Mouse (Mus musculus): Measurements from ENCODE around the gene Phf21b. TPM values are rescaled to one million over a fixed set of nuclear protein-coding genes. Genes with fewer than 3 reads are reported as not detected.
A peak's percentile ranks its signal among the peaks of the same experiment; 100 is the strongest.
"Not testable (repeated sequence)": the region's sequence is repeated elsewhere in the genome, so short reads cannot be mapped to it uniquely, and the experiment has no call there.

Phf21b gene
- polyA plus RNA-seq, 1 experiment from 2014 or later = 0.48 TPM

GRCm38 (mm10) chr15:84768531-84768930 is 87.3 kb downstream of the Phf21b start:
- H3K9ac ChIP-seq; H3K4me1 ChIP-seq; H3K27me3 ChIP-seq; H3K4me2 ChIP-seq (replicated peaks); H3K27ac ChIP-seq; H3K36me3 ChIP-seq; H3K9me3 ChIP-seq; H3K4me3 ChIP-seq; ATAC-seq (ENCODE audit: low FRiP score, low read depth): not testable (repeated sequence)
- WGBS = 85% methylated on average over 4 of the region's 4 CpGs

GRCm38 (mm10) chr15:84766621-84767020 is 89.2 kb downstream of the Phf21b start:
- Histone ChIP-seq H3K36me3 (no peaks in the 10 kb centered on the region), H3K9ac (no peak overlapping the region), H3K4me2 (replicated peaks) (no peak overlapping the region), H3K27ac (no peak overlapping the region), H3K4me1 (no peaks in the 10 kb centered on the region), H3K27me3 (no peaks in the 10 kb centered on the region), H3K4me3 (no peak overlapping the region), H3K9me3 (no peaks in the 10 kb centered on the region)
- 38% methylated on average over 10 of the region's 10 CpGs for WGBS
- ATAC-seq (ENCODE audit: low FRiP score, low read depth) = no peak

- H3K36me3 ChIP-seq = no peaks in the 10 kb centered on the region
- WGBS = 42% methylated on average over 7 of the region's 7 CpGs
Observed at GRCm38 (mm10) chr15:84763423-84763812, 92.4 kb downstream of the Phf21b start.

GRCm38 (mm10) chr15:84762712-84763422 is 93.0 kb downstream of the Phf21b start:
- Histone ChIP-seq H3K27me3 (peaks cover 3% of the 10 kb centered on the region), H3K9me3 (no peaks in the 10 kb centered on the region), H3K4me3 (no peak overlapping the region), H3K36me3 (no peaks in the 10 kb centered on the region), H3K4me1 (no peaks in the 10 kb centered on the region), H3K4me2 (replicated peaks) (no peak overlapping the region), H3K27ac (no peak overlapping the region), H3K9ac (no peak overlapping the region)
- WGBS = 73% methylated on average over 8 of the region's 8 CpGs
- no peak for ATAC-seq (ENCODE audit: low FRiP score, low read depth)

More at GRCm38 (mm10) chr15:84763423-84763812, 92.4 kb downstream of the Phf21b start:
- Histone ChIP-seq H3K4me3 (no peak overlapping the region), H3K9me3 (no peaks in the 10 kb centered on the region), H3K9ac (no peak overlapping the region), H3K27ac (no peak overlapping the region), H3K27me3 (no peaks in the 10 kb centered on the region), H3K4me2 (replicated peaks) (no peak overlapping the region), H3K4me1 (no peaks in the 10 kb centered on the region)
- ATAC-seq (ENCODE audit: low FRiP score, low read depth) = no peak

GRCm38 (mm10) chr15:84758493-84758892 is 97.4 kb downstream of the Phf21b start:
- Histone ChIP-seq H3K36me3 (no peaks in the 10 kb centered on the region), H3K4me1 (peaks cover 19% of the 10 kb centered on the region), H3K9me3 (no peaks in the 10 kb centered on the region), H3K4me2 (replicated peaks) (no peak overlapping the region), H3K27me3 (peaks cover 26% of the 10 kb centered on the region), H3K9ac (no peak overlapping the region), H3K4me3 (no peak overlapping the region), H3K27ac (no peak overlapping the region)
- 35% methylated on average over 4 of the region's 4 CpGs for WGBS
- ATAC-seq (ENCODE audit: low FRiP score, low read depth) = no peak

- no peak; the same call in 1 of the 2 replicates for ATAC-seq (ENCODE audit: low FRiP score, low read depth)
- WGBS = under 1% methylated on average over 22 of the region's 22 CpGs
- H3K4me1 ChIP-seq = peaks cover 19% of the 10 kb centered on the region
- H3K4me2 ChIP-seq (replicated peaks) = peak overlapping the region; percentile 63
- H3K9ac ChIP-seq = peak overlapping the region; percentile 50
- peak overlapping the region; percentile 36 for H3K4me3 ChIP-seq
- H3K36me3 ChIP-seq = no peaks in the 10 kb centered on the region
- H3K27me3 ChIP-seq = peaks cover 26% of the 10 kb centered on the region
- no peaks in the 10 kb centered on the region for H3K9me3 ChIP-seq
- H3K27ac ChIP-seq = no peak overlapping the region
Observed at GRCm38 (mm10) chr15:84756426-84756825, 99.4 kb downstream of the Phf21b start.

- H3K9ac ChIP-seq = no peak overlapping the region
- no peaks in the 10 kb centered on the region for H3K9me3 ChIP-seq
- peak; percentile 57; the same call in 1 of the 2 replicates for ATAC-seq (ENCODE audit: low FRiP score, low read depth)
- no peak overlapping the region for H3K4me2 ChIP-seq (replicated peaks)
- peaks cover 19% of the 10 kb centered on the region for H3K4me1 ChIP-seq
- whole genome bisulfite sequencing = 15% methylated on average over 3 of the region's 3 CpGs
- no peak overlapping the region for H3K4me3 ChIP-seq
- no peak overlapping the region for H3K27ac ChIP-seq
- H3K27me3 ChIP-seq = peaks cover 26% of the 10 kb centered on the region
- H3K36me3 ChIP-seq = no peaks in the 10 kb centered on the region
Observed at GRCm38 (mm10) chr15:84754987-84755386, 100.9 kb downstream of the Phf21b start.

- no peak overlapping the region for H3K4me3 ChIP-seq
- 85% methylated on average over 4 of the region's 4 CpGs for WGBS
- no peak overlapping the region for H3K9ac ChIP-seq
Observed at GRCm38 (mm10) chr15:84745831-84746230, 110.0 kb downstream of the Phf21b start.

GRCm38 (mm10) chr15:84744308-84744707 is 111.5 kb downstream of the Phf21b start:
- H3K9me3 ChIP-seq = no peaks in the 10 kb centered on the region
- 6% methylated on average over 2 of the region's 2 CpGs for WGBS

More at GRCm38 (mm10) chr15:84745831-84746230, 110.0 kb downstream of the Phf21b start:
- H3K27ac ChIP-seq = no peak overlapping the region
- no peak for ATAC-seq (ENCODE audit: low FRiP score, low read depth)
- no peaks in the 10 kb centered on the region for H3K27me3 ChIP-seq
- H3K4me1 ChIP-seq = peaks cover 7% of the 10 kb centered on the region; the same call in 1 of the 2 replicates
- no peaks in the 10 kb centered on the region for H3K9me3 ChIP-seq
- H3K36me3 ChIP-seq = no peaks in the 10 kb centered on the region
- no peak overlapping the region for H3K4me2 ChIP-seq (replicated peaks)

GRCm38 (mm10) chr15:84743347-84743746 is 112.5 kb downstream of the Phf21b start:
- H3K9me3 ChIP-seq = no peaks in the 10 kb centered on the region
- no peaks in the 10 kb centered on the region for H3K36me3 ChIP-seq
- WGBS = 7% methylated on average over 3 of the region's 3 CpGs
- no peaks in the 10 kb centered on the region for H3K27me3 ChIP-seq
- no peak overlapping the region for H3K4me3 ChIP-seq
- no peak for ATAC-seq (ENCODE audit: low FRiP score, low read depth)
- no peak overlapping the region for H3K4me2 ChIP-seq (replicated peaks)
- peaks cover 7% of the 10 kb centered on the region; the same call in 1 of the 2 replicates for H3K4me1 ChIP-seq
- H3K9ac ChIP-seq = no peak overlapping the region
- H3K27ac ChIP-seq = no peak overlapping the region

More at GRCm38 (mm10) chr15:84744308-84744707, 111.5 kb downstream of the Phf21b start:
- Histone ChIP-seq H3K27ac (no peak overlapping the region), H3K4me2 (replicated peaks) (no peak overlapping the region), H3K4me1 (peaks cover 7% of the 10 kb centered on the region; the same call in 1 of the 2 replicates), H3K27me3 (no peaks in the 10 kb centered on the region), H3K36me3 (no peaks in the 10 kb centered on the region), H3K4me3 (no peak overlapping the region), H3K9ac (no peak overlapping the region)
- no peak for ATAC-seq (ENCODE audit: low FRiP score, low read depth)

GRCm38 (mm10) chr15:84741573-84741972 is 114.3 kb downstream of the Phf21b start:
- Histone ChIP-seq H3K4me1 (peaks cover 8% of the 10 kb centered on the region; the same call in 1 of the 2 replicates), H3K27me3 (no peaks in the 10 kb centered on the region), H3K36me3 (no peaks in the 10 kb centered on the region), H3K9ac (no peak overlapping the region), H3K4me2 (replicated peaks) (no peak overlapping the region), H3K27ac (no peak overlapping the region), H3K9me3 (no peaks in the 10 kb centered on the region), H3K4me3 (no peak overlapping the region)
- 71% methylated on average over 3 of the region's 3 CpGs for WGBS
- no peak for ATAC-seq (ENCODE audit: low FRiP score, low read depth)

- WGBS = 92% methylated on average over 7 of the region's 7 CpGs
- Histone ChIP-seq H3K27ac (no peak overlapping the region), H3K4me1 (0 out of 2 replicates have a peak, but pooled peaks cover 7% of the 10 kb centered on the region), H3K9ac (no peak overlapping the region), H3K4me2 (replicated peaks) (no peak overlapping the region), H3K36me3 (no peaks in the 10 kb centered on the region), H3K9me3 (no peaks in the 10 kb centered on the region), H3K4me3 (no peak overlapping the region), H3K27me3 (no peaks in the 10 kb centered on the region)
- ATAC-seq (ENCODE audit: low FRiP score, low read depth) = no peak
Observed at GRCm38 (mm10) chr15:84738246-84738645, 117.6 kb downstream of the Phf21b start.

GRCm38 (mm10) chr15:84736994-84737346 is 118.9 kb downstream of the Phf21b start:
- ATAC-seq (ENCODE audit: low FRiP score, low read depth) = no peak
- no peak overlapping the region for H3K4me3 ChIP-seq
- H3K27me3 ChIP-seq = no peaks in the 10 kb centered on the region
- no peak overlapping the region for H3K9ac ChIP-seq
- no peak overlapping the region for H3K27ac ChIP-seq
- H3K36me3 ChIP-seq = no peaks in the 10 kb centered on the region
- no peak overlapping the region for H3K4me2 ChIP-seq (replicated peaks)
- peaks cover 8% of the 10 kb centered on the region; the same call in 1 of the 2 replicates for H3K4me1 ChIP-seq
- no peaks in the 10 kb centered on the region for H3K9me3 ChIP-seq
- 50% methylated on average over 2 of the region's 4 CpGs for WGBS

Data from limb, embryonic 13.5 days (tissue).